Mouse (Mus musculus) cerebellum, adult 2 months (tissue): ENCODE results near the gene Hjurp.

Source experiments
- CTCF ChIP-seq: fragments of 200-500 bp; IDR thresholded peaks from 2 replicates; pipeline ENCODE4 v1.5.1; 2011; ENCODE audit warnings: low read depth, mild to moderate bottlenecking, control low read depth, low read length, moderate library complexity, borderline replicate concordance; ENCODE audit not compliant: insufficient read depth
- POLR2A ChIP-seq: fragments of 200-500 bp; IDR thresholded peaks from 2 replicates; pipeline ENCODE4 v1.6.1; 2011; ENCODE audit warnings: low read length, control low read depth, borderline replicate concordance; ENCODE audit not compliant: insufficient read depth

DNA sequence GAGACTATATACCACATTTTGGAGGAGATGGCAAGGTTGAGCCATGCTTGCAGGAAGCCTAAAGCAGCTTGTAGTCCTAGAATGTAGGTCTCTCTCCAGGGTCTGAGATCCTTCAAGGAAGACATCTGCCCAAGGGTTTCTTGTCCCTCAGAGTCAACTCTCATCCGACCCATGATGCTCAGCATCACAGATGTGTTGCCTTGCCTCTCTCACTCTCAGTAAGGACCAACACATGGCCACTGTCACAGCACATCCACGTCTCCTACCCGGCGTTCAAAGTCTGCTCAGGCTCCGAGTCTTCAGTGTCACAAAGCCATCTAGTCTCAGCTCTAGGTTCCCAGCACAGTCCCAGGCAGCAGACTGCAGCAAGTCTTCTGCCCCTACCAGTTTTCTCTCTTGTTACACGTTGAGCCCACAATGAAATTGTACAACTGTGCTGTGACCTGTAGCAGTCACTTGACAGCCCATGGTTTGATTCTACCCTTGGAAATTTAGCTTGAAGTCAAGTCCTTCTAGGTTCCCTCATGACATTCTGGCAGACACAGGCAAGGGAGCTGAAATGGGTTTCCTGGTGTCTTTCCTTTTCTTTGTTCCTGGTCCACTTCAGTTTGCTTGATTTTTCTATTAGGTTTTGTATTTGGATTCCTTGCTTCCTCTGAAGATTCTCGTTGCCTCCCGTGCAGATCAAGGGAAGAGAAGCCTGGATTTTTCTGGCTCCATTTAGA is 27.0 kb upstream of the Hjurp start:
- TF ChIP-seq CTCF (no peak), POLR2A (no peak)
